Mouse (Mus musculus) layer of hippocampus, adult 9-11 months (tissue): ENCODE data around the gene Tmem151b.

Source experiments
- DNase-seq: peaks from one replicate; pipeline ENCODE4 v3.0.0; 2022

Gene Tmem151b

DNA sequence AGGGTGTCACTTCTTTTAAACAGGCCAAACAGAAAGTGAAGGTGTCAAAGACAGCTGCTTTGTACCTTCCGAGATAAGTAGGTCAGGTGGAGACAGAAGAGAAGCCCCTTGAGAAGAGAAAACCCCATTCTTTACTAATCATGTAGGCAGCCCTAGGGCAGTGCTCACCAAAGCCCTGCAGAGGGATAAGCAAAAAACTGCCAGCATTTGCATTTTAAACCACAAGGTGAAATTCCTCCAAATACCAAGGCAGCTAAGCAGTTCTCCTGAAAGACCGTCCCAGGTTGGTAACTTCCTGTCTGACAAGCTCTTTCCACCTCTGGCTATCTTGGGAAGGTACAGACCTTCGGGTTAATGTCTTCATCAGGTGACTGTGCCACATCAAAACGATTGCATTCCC, 47.2 kb downstream of the Tmem151b start:
- no peak for DNase-seq

DNA sequence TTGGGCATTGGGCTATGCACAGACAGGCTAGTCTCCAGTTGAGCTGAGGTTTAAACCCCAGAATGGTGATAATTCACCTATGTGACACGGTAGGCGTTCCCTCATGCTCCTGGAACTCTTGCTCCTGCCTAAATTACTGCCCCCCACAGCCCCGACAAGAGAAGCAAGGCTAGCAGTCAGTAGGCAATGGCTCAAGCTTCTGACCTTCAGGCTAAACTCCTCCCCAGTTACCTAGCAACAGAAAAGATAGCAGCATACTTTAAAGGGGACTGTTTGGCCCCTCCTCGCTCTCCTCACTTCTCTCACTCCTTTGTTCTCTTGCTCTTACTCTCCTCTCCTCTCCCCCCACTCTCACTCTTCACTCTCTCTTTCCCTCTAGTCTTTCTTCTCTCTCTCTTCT, 48.5 kb downstream of the Tmem151b start:
- no peak for DNase-seq

DNA sequence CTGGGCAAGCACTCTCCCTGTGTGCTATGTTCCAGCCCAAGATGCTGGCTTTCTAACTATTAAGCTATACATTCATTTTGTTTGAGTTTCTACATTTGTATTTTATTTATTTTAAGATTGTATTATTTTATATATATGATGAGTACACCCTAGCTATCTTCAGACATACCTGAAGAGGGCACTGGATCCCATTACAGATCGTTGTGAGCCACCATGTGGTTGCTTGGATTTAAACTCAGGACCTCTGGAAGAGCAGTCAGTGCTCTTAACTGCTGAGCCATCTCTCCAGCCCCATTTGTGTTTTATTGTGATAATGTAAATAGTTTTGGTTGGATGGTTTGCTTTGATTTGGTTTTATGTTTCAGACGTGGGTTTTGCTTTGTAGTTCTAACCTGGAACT, 50.0 kb downstream of the Tmem151b start:
- DNase-seq: no peak

- DNase-seq: no peak
Observed at GRCm38 (mm10) chr17:45498397-45498796, 51.1 kb downstream of the Tmem151b start.

DNA sequence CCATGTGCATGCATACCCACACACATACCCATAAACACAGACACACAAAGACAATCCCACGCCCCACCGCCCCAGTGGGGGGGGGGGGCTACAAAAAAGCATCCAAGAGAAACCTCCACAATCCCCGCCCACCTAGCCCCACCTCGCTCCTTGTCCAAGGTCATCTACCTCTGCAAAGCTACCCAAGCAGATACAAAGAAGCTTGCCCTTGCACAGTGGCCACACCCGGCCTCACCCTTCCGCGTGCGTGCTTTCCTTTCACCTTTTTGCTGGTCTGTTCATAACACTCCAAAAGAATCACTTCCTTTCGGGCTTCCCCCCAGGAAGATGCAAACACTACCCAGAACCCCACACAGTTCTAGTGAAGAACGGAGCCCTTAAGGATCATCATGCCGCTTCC, 54.1 kb downstream of the Tmem151b start:
- DNase-seq: no peak
